Mouse (Mus musculus) spleen, adult 2 months (tissue): ENCODE results near the gene Wdr70.

Experiments
- CTCF ChIP-seq: fragments of 200-500 bp; IDR thresholded peaks from 2 replicates; pipeline ENCODE4 v1.5.1; 2011; ENCODE audit warnings: mild to moderate bottlenecking, inconsistent platforms; ENCODE audit not compliant: insufficient read depth, insufficient read length, insufficient replicate concordance; ENCODE audit errors: extremely low read depth
- POLR2A ChIP-seq: fragments of 200-500 bp; IDR thresholded peaks from 2 replicates; pipeline ENCODE4 v1.6.1; 2011; ENCODE audit warnings: low read depth, low read length, inconsistent platforms

GRCm38 (mm10) chr15:7906491-7907035 lies 192.4 kb downstream of the Wdr70 start:
- TF ChIP-seq CTCF (no peak), POLR2A (no peak)
